Mouse (Mus musculus) kidney, embryonic 14.5 days (tissue): ENCODE measurements around the gene Hcn2. TPM values are rescaled to one million over a fixed set of nuclear protein-coding genes. Genes with fewer than 3 reads are reported as not detected.

Experiments used
- ATAC-seq: fragments of 200-750 bp; cut with Nextera tagmentation; 2 replicates; pipeline ENCODE4 v1.8.0; 2017; ENCODE audit warnings: moderate number of reproducible peaks, mild to moderate bottlenecking, moderate TSS enrichment, moderate library complexity; ENCODE audit not compliant: low FRiP score, low TSS enrichment
- H3K27ac ChIP-seq: fragments of 300-500 bp; sonication (generic); 2 replicates; pipeline ENCODE4 v1.5.1; 2014; ENCODE audit warnings: low read depth, mild to moderate bottlenecking, low read length, moderate library complexity, mixed read lengths
- H3K27me3 ChIP-seq: fragments of 300-500 bp; sonication (generic); 2 replicates; pipeline ENCODE4 v1.6.1; 2014; ENCODE audit warnings: mild to moderate bottlenecking, low read length; ENCODE audit not compliant: control insufficient read depth, insufficient read depth
- H3K36me3 ChIP-seq: fragments of 300-500 bp; sonication (generic); 2 replicates; pipeline ENCODE4 v1.6.1; 2014; ENCODE audit warnings: low read length, mixed read lengths; ENCODE audit not compliant: control insufficient read depth, insufficient read depth
- H3K4me1 ChIP-seq: fragments of 300-500 bp; sonication (generic); 2 replicates; pipeline ENCODE4 v1.6.1; 2014; ENCODE audit warnings: low read length, mixed read lengths; ENCODE audit not compliant: control insufficient read depth, insufficient read depth
- H3K4me2 ChIP-seq: fragments of 300-500 bp; sonication (generic); replicated peaks from 2 replicates; pipeline ENCODE4 v1.6.1; 2014; ENCODE audit warnings: low read depth, mild to moderate bottlenecking, low read length
- H3K4me3 ChIP-seq: fragments of 300-500 bp; sonication (generic); 2 replicates; pipeline ENCODE4 v1.5.1; 2014; ENCODE audit warnings: mild to moderate bottlenecking, low read length
- H3K9ac ChIP-seq: fragments of 300-500 bp; sonication (generic); 2 replicates; pipeline ENCODE4 v1.6.1; 2014; ENCODE audit warnings: low read depth, mild to moderate bottlenecking, low read length, moderate library complexity
- H3K9me3 ChIP-seq: fragments of 300-500 bp; sonication (generic); 2 replicates; pipeline ENCODE4 v1.6.1; 2016; ENCODE audit warnings: low read length; ENCODE audit not compliant: control insufficient read depth
- WGBS: fragments of 180-500 bp; shearing (Covaris S2); extraction: QIAGEN DNeasy Blood & Tissue Kit; methylation state at CpG from one replicate; pipeline ENCODE4 v1.1.7; 2014; 5-methylcytosine and 5-hydroxymethylcytosine counted together
- polyA plus RNA-seq: library from polyadenylated mRNA; unstranded; fragments of >200 nt; fragmentation: Nextera tagmentation; extraction: Ambion mirVana; gene quantifications from 2 replicates; pipeline ENCODE4 v1.2.1, GENCODE M21; 2014

The Hcn2 gene
- polyA plus RNA-seq: 0.11 and 0.14 TPM in 2 replicates

GRCm38 (mm10) chr10:79716254-79716987 is at the start of gene Hcn2:
Hcn2 (plus strand) TSS chr10:79716634.
- WGBS: 2% methylated on average over 37 of the region's 91 CpGs
- H3K9ac ChIP-seq: peak within 1 kb of the TSS; percentile 40
- H3K9me3 ChIP-seq: no peaks in the 10 kb centered on the region
- peaks cover 35% of the 10 kb centered on the region for H3K27me3 ChIP-seq
- H3K4me2 ChIP-seq: peak within 1 kb of the TSS; percentile 90
- no peak within 1 kb of the TSS for H3K27ac ChIP-seq
- H3K36me3 ChIP-seq: peaks cover 7% of the 10 kb centered on the region
- peaks cover 12% of the 10 kb centered on the region; the same call in 1 of the 2 replicates for H3K4me1 ChIP-seq
- peak within 1 kb of the TSS; percentile 54 for H3K4me3 ChIP-seq
- 0 out of 2 replicates have a peak, but pooled peaks have one; percentile 12 for ATAC-seq

DNA sequence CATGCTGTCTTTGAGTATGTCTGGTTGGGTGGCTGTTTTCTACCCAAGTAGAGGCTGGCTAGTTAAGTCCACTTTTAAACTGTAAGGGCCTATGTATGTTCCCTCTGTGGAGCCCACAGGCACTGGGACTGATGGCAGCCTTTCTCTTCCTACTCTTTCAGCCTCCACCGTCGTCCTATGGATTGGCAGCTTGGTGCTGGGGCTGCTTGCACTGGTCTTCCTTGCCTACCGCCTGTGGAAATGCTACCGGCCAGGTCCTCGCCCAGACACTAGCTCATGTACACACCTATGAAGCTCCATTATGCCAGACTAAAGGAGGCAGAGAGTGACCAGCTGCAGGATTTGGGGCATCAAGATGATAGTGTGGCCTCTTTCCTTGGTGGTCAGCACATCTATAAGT is 48.4 kb upstream of the Hcn2 start:
- WGBS: 83% methylated on average over 5 of the region's 5 CpGs
- no peak overlapping the region for H3K27ac ChIP-seq
- H3K36me3 ChIP-seq: peaks cover 2% of the 10 kb centered on the region; the same call in 1 of the 2 replicates
- H3K27me3 ChIP-seq: no peaks in the 10 kb centered on the region
- H3K4me2 ChIP-seq: no peak overlapping the region
- no peak overlapping the region for H3K9ac ChIP-seq
- no peaks in the 10 kb centered on the region for H3K9me3 ChIP-seq
- peaks cover 29% of the 10 kb centered on the region for H3K4me1 ChIP-seq
- H3K4me3 ChIP-seq: no peak overlapping the region
- no peak for ATAC-seq

DNA sequence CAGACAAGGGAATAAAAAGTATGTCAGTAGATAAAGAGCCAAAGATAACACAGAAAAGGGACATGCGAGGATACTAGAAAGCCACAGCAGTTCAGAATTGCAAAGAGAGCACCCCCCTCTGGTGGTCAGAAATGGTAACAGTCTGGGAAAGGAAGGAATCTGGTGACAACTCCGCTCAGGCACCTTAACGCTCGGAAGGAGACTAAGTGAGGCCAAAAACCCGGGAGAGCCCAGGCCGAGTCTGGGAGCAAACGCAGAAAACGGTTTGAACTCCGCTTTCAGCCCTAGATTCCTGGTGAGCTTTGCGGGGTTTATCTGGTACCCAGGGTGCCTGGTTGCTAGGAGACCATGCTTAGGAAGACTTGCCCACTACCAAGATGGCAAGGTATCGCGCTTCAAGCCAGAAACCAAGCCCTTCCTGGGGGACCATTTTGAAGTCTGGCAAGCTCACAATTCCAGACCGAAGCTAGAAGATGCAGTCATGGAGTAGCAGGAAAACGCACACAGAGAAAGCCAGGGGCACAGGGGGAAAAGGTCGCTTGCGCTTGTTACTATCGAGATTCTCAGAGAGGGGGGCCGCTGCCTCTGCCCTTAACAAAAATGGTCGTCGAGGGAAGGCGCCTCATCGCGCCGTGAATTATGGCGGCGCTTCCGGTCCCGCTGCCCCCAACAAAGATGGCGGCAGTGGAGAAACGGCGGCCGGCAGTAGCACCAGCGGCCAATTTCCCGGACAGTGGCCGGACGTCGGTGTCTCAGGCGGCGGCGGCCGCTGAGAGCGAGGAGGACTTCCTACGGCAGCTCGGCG is 47.5 kb upstream of the Hcn2 start, which contains the start of gene Tpgs1:
Tpgs1 (plus strand) TSS at position 599 of the 805 bp plus-strand sequence.
- ATAC-seq: peak; percentile 59
- H3K36me3 ChIP-seq: peaks cover 6% of the 10 kb centered on the region; the same call in 1 of the 2 replicates
- peak within 1 kb of the TSS; percentile 93 for H3K4me2 ChIP-seq
- H3K27me3 ChIP-seq: no peaks in the 10 kb centered on the region
- peak within 1 kb of the TSS; percentile 68 for H3K27ac ChIP-seq
- no peaks in the 10 kb centered on the region for H3K9me3 ChIP-seq
- H3K4me1 ChIP-seq: peaks cover 29% of the 10 kb centered on the region
- H3K4me3 ChIP-seq: peak within 1 kb of the TSS; percentile 56
- peak within 1 kb of the TSS; percentile 68 for H3K9ac ChIP-seq
- WGBS: under 1% methylated on average over 45 of the region's 45 CpGs

DNA sequence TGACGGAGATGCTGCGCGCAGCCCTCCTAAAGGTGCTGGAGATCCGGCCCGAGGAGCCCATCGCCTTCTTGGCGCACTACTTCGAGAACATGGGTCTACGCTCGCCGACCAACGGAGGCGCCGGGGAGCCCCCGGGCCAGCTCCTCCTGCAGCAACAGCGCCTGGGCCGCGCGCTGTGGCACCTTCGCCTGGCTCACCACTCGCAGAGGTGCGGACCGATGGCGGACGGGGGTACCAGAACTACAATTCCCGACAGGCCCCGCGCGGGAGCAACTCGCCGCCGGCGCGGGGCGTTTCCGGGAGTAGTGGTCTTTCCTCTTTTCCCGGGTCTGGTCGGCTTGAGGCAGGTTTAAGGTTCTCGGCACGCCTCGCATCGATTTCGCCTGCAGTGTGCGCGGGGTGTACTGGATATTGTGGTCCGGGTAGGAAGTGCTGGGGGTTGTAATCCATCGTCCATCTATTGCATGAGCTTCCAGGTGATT is 46.8 kb upstream of the Hcn2 start:
- peaks cover 6% of the 10 kb centered on the region; the same call in 1 of the 2 replicates for H3K36me3 ChIP-seq
- peaks cover 25% of the 10 kb centered on the region for H3K4me1 ChIP-seq
- peak overlapping the region; percentile 93 for H3K4me2 ChIP-seq
- no peaks in the 10 kb centered on the region for H3K27me3 ChIP-seq
- under 1% methylated on average over 47 of the region's 47 CpGs for WGBS
- peak overlapping the region; percentile 68 for H3K9ac ChIP-seq
- H3K4me3 ChIP-seq: peak overlapping the region; percentile 56
- no peaks in the 10 kb centered on the region for H3K9me3 ChIP-seq
- H3K27ac ChIP-seq: peak overlapping the region; percentile 68
- ATAC-seq: peak; percentile 47

GRCm38 (mm10) chr10:79670071-79670888 is 46.2 kb upstream of the Hcn2 start:
- peak overlapping the region; percentile 56 for H3K4me3 ChIP-seq
- no peaks in the 10 kb centered on the region for H3K27me3 ChIP-seq
- H3K36me3 ChIP-seq: peaks cover 8% of the 10 kb centered on the region; the same call in 1 of the 2 replicates
- H3K4me2 ChIP-seq: peak overlapping the region; percentile 93
- no peaks in the 10 kb centered on the region for H3K9me3 ChIP-seq
- peak overlapping the region; percentile 68 for H3K9ac ChIP-seq
- peak overlapping the region; percentile 68 for H3K27ac ChIP-seq
- WGBS: 23% methylated on average over 15 of the region's 15 CpGs
- peak; percentile 33 for ATAC-seq
- peaks cover 25% of the 10 kb centered on the region for H3K4me1 ChIP-seq

GRCm38 (mm10) chr10:79671396-79672087 is 44.9 kb upstream of the Hcn2 start:
- H3K9me3 ChIP-seq: no peaks in the 10 kb centered on the region
- H3K4me1 ChIP-seq: peaks cover 25% of the 10 kb centered on the region
- peak overlapping the region; percentile 93 for H3K4me2 ChIP-seq
- peak overlapping the region; percentile 68; the same call in 1 of the 2 replicates for H3K27ac ChIP-seq
- 21% methylated on average over 6 of the region's 6 CpGs for WGBS
- H3K4me3 ChIP-seq: peak overlapping the region; percentile 56; the same call in 1 of the 2 replicates
- peak overlapping the region; percentile 68; the same call in 1 of the 2 replicates for H3K9ac ChIP-seq
- no peaks in the 10 kb centered on the region for H3K27me3 ChIP-seq
- H3K36me3 ChIP-seq: peaks cover 15% of the 10 kb centered on the region; the same call in 1 of the 2 replicates
- ATAC-seq: peak; percentile 15

DNA sequence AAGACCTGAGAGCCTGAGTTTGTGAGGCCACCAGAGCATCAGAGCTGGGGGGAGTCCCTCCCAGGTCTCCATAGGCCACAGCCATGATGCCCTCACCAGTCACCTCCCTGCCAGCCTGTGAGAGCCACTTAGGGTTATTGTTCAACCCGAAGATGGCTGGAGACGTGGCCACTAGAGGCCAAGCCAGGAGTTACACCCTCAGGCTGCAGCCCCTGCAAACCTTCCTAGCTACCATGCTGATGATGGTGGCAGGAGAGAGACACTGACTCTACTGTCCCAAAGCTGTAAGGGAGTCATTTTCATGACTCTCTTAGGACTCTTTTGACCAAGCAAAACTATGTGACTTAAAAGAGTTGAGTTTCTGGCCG is 44.4 kb upstream of the Hcn2 start:
- 41% methylated on average over 3 of the region's 3 CpGs for WGBS
- Histone ChIP-seq H3K36me3 (peaks cover 15% of the 10 kb centered on the region; the same call in 1 of the 2 replicates), H3K27me3 (no peaks in the 10 kb centered on the region), H3K4me1 (peaks cover 25% of the 10 kb centered on the region), H3K9ac (no peak overlapping the region), H3K4me2 (peak overlapping the region; percentile 15), H3K9me3 (no peaks in the 10 kb centered on the region), H3K4me3 (no peak overlapping the region), H3K27ac (peak overlapping the region; percentile 68; the same call in 1 of the 2 replicates)
- no peak for ATAC-seq

DNA sequence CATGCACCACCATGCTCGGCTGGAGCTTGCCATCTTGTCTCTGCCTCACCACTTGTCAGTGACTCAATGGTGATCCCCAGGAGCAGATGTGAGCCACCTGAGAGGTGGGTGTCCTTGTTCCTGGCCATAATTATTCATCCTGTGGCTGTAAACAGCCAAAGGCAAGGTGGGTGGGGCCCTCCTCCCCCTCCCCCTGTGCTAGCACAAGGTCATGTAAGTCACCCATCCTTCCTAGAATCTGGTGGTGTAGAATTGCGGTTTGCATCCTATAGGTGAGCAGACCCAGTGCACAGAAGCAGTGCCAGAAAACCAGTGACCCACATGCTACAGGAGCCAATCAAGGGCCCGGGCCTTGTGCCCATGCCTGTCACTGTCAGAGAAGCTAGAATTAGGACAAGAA is 43.4 kb upstream of the Hcn2 start:
- peaks cover 25% of the 10 kb centered on the region for H3K4me1 ChIP-seq
- peaks cover 15% of the 10 kb centered on the region; the same call in 1 of the 2 replicates for H3K36me3 ChIP-seq
- 85% methylated on average over 3 of the region's 3 CpGs for WGBS
- no peak overlapping the region for H3K4me3 ChIP-seq
- H3K27ac ChIP-seq: no peak overlapping the region
- no peak overlapping the region for H3K4me2 ChIP-seq
- no peaks in the 10 kb centered on the region for H3K9me3 ChIP-seq
- H3K9ac ChIP-seq: no peak overlapping the region
- H3K27me3 ChIP-seq: no peaks in the 10 kb centered on the region
- no peak for ATAC-seq
